Mouse (Mus musculus): ENCODE data around the gene Zfp444.

- TF ChIP-seq MAX (IDR thresholded peaks at IDR 0.05; ENCODE audit: low read depth), result no peak
- no peak for TF ChIP-seq SRF (IDR thresholded peaks at IDR 0.05; ENCODE audit: control insufficient read depth, insufficient read length, low read depth)
- no peak for TF ChIP-seq POLR2A (IDR thresholded peaks at IDR 0.05; ENCODE audit: insufficient read length, low read depth)
- no peak for TF ChIP-seq MYOG (IDR thresholded peaks at IDR 0.05; ENCODE audit: control insufficient read depth in 1 of 3, insufficient read depth in 1 of 3, insufficient read length in 2 of 3, low read depth in 2 of 3)
- no peak for TF ChIP-seq USF1 (IDR thresholded peaks at IDR 0.05; ENCODE audit: low read depth)
Measured at GRCm38 (mm10) chr7:6161541-6161940, 10.5 kb upstream of the Zfp444 start.
